Mouse (Mus musculus): ENCODE measurements around the gene Gnai2. TPM values are rescaled to one million over a fixed set of nuclear protein-coding genes. Genes with fewer than 3 reads are reported as not detected.
A peak's percentile ranks its signal among the peaks of the same experiment; 100 is the strongest.
"Not testable (repeated sequence)": the region's sequence is repeated elsewhere in the genome, so short reads cannot be mapped to it uniquely, and the experiment has no call there.

The Gnai2 gene
- polyA plus RNA-seq, 2 experiments: 124 to 137 TPM

DNA sequence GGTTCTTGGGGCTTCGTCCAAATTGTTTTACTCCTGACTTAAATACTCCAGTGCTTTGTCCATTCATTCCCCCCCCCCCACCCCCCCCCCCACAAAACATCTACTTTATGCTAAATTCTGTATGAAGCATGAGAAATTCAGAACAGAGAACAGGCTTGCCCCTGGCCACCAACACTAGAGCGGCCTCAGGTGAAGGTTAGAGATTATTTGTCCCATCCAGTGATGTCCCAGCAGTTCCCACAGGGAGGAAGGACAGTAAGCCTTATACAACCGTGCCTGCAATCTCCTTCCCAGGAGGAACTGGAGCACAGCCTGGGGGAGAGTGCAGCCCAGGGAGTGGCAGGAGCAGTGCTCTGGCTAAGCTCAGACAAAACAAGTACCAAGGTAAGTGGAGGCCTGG lies 56.6 kb downstream of the Gnai2 start, which contains the start of gene Naa80:
Gene Naa80 (plus strand): TSS at position 301 of the 400 bp plus-strand sequence.
- no peak within 1 kb of the TSS for H3K9ac ChIP-seq (replicated peaks)
- H3K4me1 ChIP-seq (replicated peaks; ENCODE audit: control insufficient read depth in 2 of 2, insufficient read depth in 2 of 2, low read length in 1 of 2): peaks cover 26 to 39% of the 10 kb centered on the region in 2 experiments
- H3K36me3 ChIP-seq (replicated peaks; ENCODE audit: control insufficient read depth, insufficient read depth, low read depth): no peaks in the 10 kb centered on the region; the same call in 1 of the 2 replicates
- H3K9me3 ChIP-seq (ENCODE audit: control insufficient read depth, low read length): no peaks in the 10 kb centered on the region
- no peak within 1 kb of the TSS for H3K4me3 ChIP-seq (ENCODE audit: insufficient read depth in 1 of 2, low read depth in 2 of 2, low read length in 2 of 2)
- WGBS (ENCODE audit: insufficient replicate concordance): 75% methylated on average over 3 of the region's 3 CpGs
- H3K27me3 ChIP-seq (ENCODE audit: control insufficient read depth, insufficient read depth, low read length): no peaks in the 10 kb centered on the region
- peak within 1 kb of the TSS; percentile 96 for H3K27ac ChIP-seq
- no peak for DNase-seq (ENCODE audit: low read depth in 3 of 3, low spot score in 3 of 3)
- peak within 1 kb of the TSS; percentile 77; the same call in 1 of the 2 replicates for H3K4me2 ChIP-seq (ENCODE audit: low read depth)
- TF ChIP-seq CTCF (IDR thresholded peaks at IDR 0.05; ENCODE audit: low read depth): no peak
- no peak for TF ChIP-seq EP300 (IDR thresholded peaks at IDR 0.05; ENCODE audit: low read depth)
- ATAC-seq (ENCODE audit: insufficient read depth): no peak

GRCm38 (mm10) chr9:107577871-107578270 lies 57.3 kb downstream of the Gnai2 start:
- DNase-seq (ENCODE audit: low read depth in 3 of 3, low spot score in 3 of 3): no peak
- TF ChIP-seq CTCF (IDR thresholded peaks at IDR 0.05; ENCODE audit: low read depth): no peak
- no peak for TF ChIP-seq EP300 (IDR thresholded peaks at IDR 0.05; ENCODE audit: low read depth)
- Histone ChIP-seq H3K4me2 (ENCODE audit: low read depth) (peak overlapping the region; percentile 77; the same call in 1 of the 2 replicates), H3K9ac (replicated peaks) (no peak overlapping the region), H3K4me1 (replicated peaks; ENCODE audit: control insufficient read depth in 2 of 2, insufficient read depth in 2 of 2, low read length in 1 of 2) (peaks cover 26 to 42% of the 10 kb centered on the region in 2 experiments), H3K4me3 (ENCODE audit: insufficient read depth in 1 of 2, low read depth in 2 of 2, low read length in 2 of 2) (no peak overlapping the region), H3K27ac (no peak overlapping the region), H3K36me3 (replicated peaks; ENCODE audit: control insufficient read depth, insufficient read depth, low read depth) (peaks cover 3% of the 10 kb centered on the region; the same call in 1 of the 2 replicates), H3K9me3 (ENCODE audit: control insufficient read depth, low read length) (no peaks in the 10 kb centered on the region), H3K27me3 (ENCODE audit: control insufficient read depth, insufficient read depth, low read length) (no peaks in the 10 kb centered on the region)
- WGBS (ENCODE audit: insufficient replicate concordance): 89% methylated on average over 10 of the region's 10 CpGs
- no peak for ATAC-seq (ENCODE audit: insufficient read depth)

- peak within 1 kb of the TSS; percentile 53 for H3K27ac ChIP-seq
- H3K9me3 ChIP-seq (ENCODE audit: control insufficient read depth, low read length): no peaks in the 10 kb centered on the region
- WGBS (ENCODE audit: insufficient replicate concordance): 28% methylated on average over 16 of the region's 16 CpGs
- ATAC-seq (ENCODE audit: insufficient read depth) (peak; percentile 66), DNase-seq (ENCODE audit: low read depth in 3 of 3, low spot score in 3 of 3) (peak; percentile 72 to 81 (median 78))
- no peak for TF ChIP-seq CTCF (IDR thresholded peaks at IDR 0.05; ENCODE audit: low read depth)
- no peak for TF ChIP-seq EP300 (IDR thresholded peaks at IDR 0.05; ENCODE audit: low read depth)
- peaks cover 10% of the 10 kb centered on the region; the same call in 1 of the 2 replicates for H3K36me3 ChIP-seq (replicated peaks; ENCODE audit: control insufficient read depth, insufficient read depth, low read depth)
- H3K4me2 ChIP-seq (ENCODE audit: low read depth): peak within 1 kb of the TSS; percentile 77
- peaks cover 31 to 43% of the 10 kb centered on the region in 2 experiments for H3K4me1 ChIP-seq (replicated peaks; ENCODE audit: control insufficient read depth in 2 of 2, insufficient read depth in 2 of 2, low read length in 1 of 2)
- H3K9ac ChIP-seq (replicated peaks): peak within 1 kb of the TSS; percentile 48
- H3K27me3 ChIP-seq (ENCODE audit: control insufficient read depth, insufficient read depth, low read length): no peaks in the 10 kb centered on the region
- H3K4me3 ChIP-seq (ENCODE audit: insufficient read depth in 1 of 2, low read depth in 2 of 2, low read length in 2 of 2): peak within 1 kb of the TSS; percentile 53 to 58
Observed at GRCm38 (mm10) chr9:107576357-107577107, 58.6 kb downstream of the Gnai2 start, which contains the start of gene Hyal1. Gene Hyal1 (plus strand): TSS chr9:107576927.

DNA sequence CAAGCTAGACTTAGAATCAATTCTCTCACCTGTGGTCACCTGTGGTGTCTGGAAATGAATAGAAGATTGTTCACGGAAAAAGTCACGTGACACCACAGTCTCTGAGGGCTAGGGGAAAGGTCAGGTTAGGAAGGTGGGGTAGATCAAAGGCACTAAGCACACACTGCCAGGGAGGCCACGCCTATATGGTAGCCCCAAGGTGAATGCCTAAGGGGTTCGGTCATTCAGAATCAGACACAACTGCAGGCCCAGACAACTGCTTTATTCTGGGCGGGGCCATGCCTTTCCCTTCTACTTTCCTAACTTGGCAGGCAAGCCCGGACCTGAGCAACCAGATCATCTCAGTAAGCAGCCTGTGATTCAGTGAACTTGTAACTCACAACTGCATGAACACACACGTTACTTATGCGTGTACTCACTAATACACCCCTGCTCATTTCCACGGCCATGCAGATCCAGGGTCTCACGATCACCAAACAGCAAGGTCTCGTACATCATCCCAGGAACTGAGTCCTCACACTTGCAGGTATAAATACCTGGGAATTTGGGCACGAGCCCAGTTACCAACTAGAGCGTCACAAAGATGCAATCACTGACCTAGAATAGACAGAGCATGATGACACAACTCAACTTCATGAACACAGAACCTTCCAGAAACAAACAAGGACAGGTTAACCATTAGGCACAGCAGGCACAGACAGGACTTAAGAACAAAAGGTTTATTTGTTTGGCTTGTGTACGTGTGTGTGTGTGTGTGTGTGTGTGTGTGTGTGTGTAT lies 59.4 kb downstream of the Gnai2 start:
- ATAC-seq (ENCODE audit: insufficient read depth) (no peak), DNase-seq (ENCODE audit: low read depth in 3 of 3, low spot score in 3 of 3) (no peak)
- TF ChIP-seq EP300 (IDR thresholded peaks at IDR 0.05; ENCODE audit: low read depth) (no peak), CTCF (IDR thresholded peaks at IDR 0.05; ENCODE audit: low read depth) (no peak)
- H3K27me3 ChIP-seq (ENCODE audit: control insufficient read depth, insufficient read depth, low read length): no peaks in the 10 kb centered on the region
- H3K36me3 ChIP-seq (replicated peaks; ENCODE audit: control insufficient read depth, insufficient read depth, low read depth): peaks cover 12% of the 10 kb centered on the region
- H3K27ac ChIP-seq: peak overlapping the region; percentile 53
- 79% methylated on average over 14 of the region's 14 CpGs for WGBS (ENCODE audit: insufficient replicate concordance)
- H3K9ac ChIP-seq (replicated peaks): no peak overlapping the region
- H3K9me3 ChIP-seq (ENCODE audit: control insufficient read depth, low read length): no peaks in the 10 kb centered on the region
- peaks cover 39 to 48% of the 10 kb centered on the region in 2 experiments for H3K4me1 ChIP-seq (replicated peaks; ENCODE audit: control insufficient read depth in 2 of 2, insufficient read depth in 2 of 2, low read length in 1 of 2)
- no peak overlapping the region for H3K4me3 ChIP-seq (ENCODE audit: insufficient read depth in 1 of 2, low read depth in 2 of 2, low read length in 2 of 2)
- no peak overlapping the region for H3K4me2 ChIP-seq (ENCODE audit: low read depth)

DNA sequence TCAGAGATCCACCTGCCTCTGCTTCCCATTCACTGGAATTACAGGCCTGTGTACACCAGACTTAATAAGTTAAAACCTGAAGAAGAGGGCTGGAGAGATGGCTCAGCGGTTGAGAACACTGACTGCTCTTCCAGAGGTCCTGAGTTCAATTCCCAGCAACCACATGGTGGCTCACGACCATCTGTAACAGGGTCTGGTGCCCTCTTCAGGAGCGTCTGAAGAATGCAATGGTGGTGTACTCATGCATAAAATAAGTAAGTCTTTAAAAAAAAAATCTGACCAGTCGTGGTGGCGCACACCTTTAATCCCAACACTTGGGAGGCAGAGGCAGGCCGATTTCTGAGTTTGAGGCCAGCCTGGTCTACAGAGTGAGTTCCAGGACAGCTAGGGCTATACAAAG lies 61.4 kb downstream of the Gnai2 start:
- not testable (repeated sequence) for H3K27ac ChIP-seq; DNase-seq (ENCODE audit: low read depth in 3 of 3, low spot score in 3 of 3); H3K9ac ChIP-seq (replicated peaks); H3K4me3 ChIP-seq (ENCODE audit: insufficient read depth in 1 of 2, low read depth in 2 of 2, low read length in 2 of 2); ATAC-seq (ENCODE audit: insufficient read depth); H3K27me3 ChIP-seq (ENCODE audit: control insufficient read depth, insufficient read depth, low read length); H3K4me2 ChIP-seq (ENCODE audit: low read depth); H3K9me3 ChIP-seq (ENCODE audit: control insufficient read depth, low read length)
- Histone ChIP-seq H3K4me1 (replicated peaks; ENCODE audit: control insufficient read depth in 2 of 2, insufficient read depth in 2 of 2, low read length in 1 of 2) (peaks cover 46 to 50% of the 10 kb centered on the region in 2 experiments), H3K36me3 (replicated peaks; ENCODE audit: control insufficient read depth, insufficient read depth, low read depth) (peaks cover 12% of the 10 kb centered on the region)
- WGBS (ENCODE audit: insufficient replicate concordance): 70% methylated on average over 6 of the region's 6 CpGs
- TF ChIP-seq CTCF (IDR thresholded peaks at IDR 0.05; ENCODE audit: low read depth): peak; percentile 48
